Mouse (Mus musculus) limb, embryonic 10.5 days (tissue): ENCODE data around the gene Tmem207. TPM values are rescaled to one million over a fixed set of nuclear protein-coding genes. Genes with fewer than 3 reads are reported as not detected.

Source experiments
- polyA plus RNA-seq: library from polyadenylated mRNA; unstranded; fragments of >200 nt; fragmentation: Nextera tagmentation; extraction: Ambion mirVana; gene quantifications from 2 replicates; pipeline ENCODE4 v1.2.1, GENCODE M21; 2016

The Tmem207 gene
- polyA plus RNA-seq, 1 experiment from 2014 or later: not detected

Other genes with a start within 250 kb of the Tmem207 start
- 2.8 and 3.5 TPM in 2 replicates for gene Cldn1, start 154.9 kb downstream of the Tmem207 start, polyA plus RNA-seq
- not detected in 2 replicates for gene Cldn16, start 63.6 kb downstream of the Tmem207 start, polyA plus RNA-seq
- 4.0 and 5.5 TPM in 2 replicates for gene Il1rap, start 54.9 kb upstream of the Tmem207 start, polyA plus RNA-seq